Mouse (Mus musculus): ENCODE measurements around the gene Tmem156.
"Not testable (repeated sequence)": the region's sequence is repeated elsewhere in the genome, so short reads cannot be mapped to it uniquely, and the experiment has no call there.

The Tmem156 gene

GRCm38 (mm10) chr5:65091921-65092320, at the start of gene Tmem156:
TSS of gene Tmem156 (minus strand) at chr5:65092132.
- DNase-seq (ENCODE audit: low spot score in 2 of 2) = no peak

GRCm38 (mm10) chr5:65141242-65141641, 49.3 kb upstream of the Tmem156 start:
- no peak for DNase-seq (ENCODE audit: low spot score in 2 of 2)

DNA sequence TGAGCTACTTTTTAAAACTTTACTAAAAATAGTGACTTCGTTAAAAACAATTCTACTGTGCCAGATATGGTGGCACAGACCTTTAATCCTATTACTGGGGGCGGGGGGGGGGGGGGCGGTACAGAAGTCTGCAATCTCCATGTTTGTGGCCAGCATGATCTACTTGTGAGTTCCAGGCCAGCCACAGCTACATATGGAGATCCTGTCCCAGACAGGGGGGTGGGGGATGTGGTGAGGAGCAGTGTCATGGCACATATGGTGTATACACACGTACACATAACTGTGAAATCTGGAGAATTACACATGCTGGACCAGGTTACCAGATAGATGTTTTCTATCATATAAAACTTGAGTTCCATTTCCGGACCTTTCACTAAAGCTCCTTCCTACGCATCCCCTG, 45.1 kb upstream of the Tmem156 start:
- no peak for DNase-seq (ENCODE audit: low spot score in 2 of 2)

- no peak for DNase-seq (ENCODE audit: low spot score in 2 of 2)
These were observed 44.2 kb upstream of the Tmem156 start for GRCm38 (mm10) chr5:65136159-65136558.

- no peak for DNase-seq (ENCODE audit: low spot score in 2 of 2)
These were observed 39.4 kb upstream of the Tmem156 start for GRCm38 (mm10) chr5:65131211-65131879.

DNA sequence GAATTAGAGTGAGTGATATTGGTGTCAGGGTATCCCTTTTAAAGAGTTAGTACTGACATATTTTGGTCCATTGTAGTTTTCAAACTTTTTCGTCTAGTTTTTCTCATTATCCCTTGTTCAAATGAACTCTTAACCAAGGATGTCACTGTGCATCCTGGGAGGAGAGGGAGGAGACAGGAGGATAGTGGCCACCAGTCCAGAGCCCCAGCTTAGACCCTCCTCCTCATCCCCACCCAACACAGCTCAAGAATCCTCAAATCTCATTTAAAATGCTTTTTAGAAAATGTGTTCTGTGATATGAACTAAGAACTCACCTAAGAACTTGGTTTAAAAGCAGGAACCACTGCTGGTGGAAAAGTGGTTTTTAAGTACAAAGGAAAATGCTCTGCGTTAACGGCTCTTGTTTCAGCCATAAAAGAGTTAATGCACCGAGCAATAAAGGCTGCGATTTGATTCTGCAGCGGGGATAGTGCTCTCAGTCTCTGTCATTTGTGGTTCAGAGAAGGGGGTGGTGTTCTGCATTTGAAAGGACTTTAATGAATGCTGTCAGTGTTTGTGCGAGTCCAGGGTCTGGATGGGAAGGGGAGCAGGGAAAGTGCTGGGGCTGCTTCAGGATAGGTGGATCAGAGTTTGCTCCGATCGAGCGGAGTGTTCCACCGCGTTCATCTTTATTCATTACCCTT, 38.7 kb upstream of the Tmem156 start:
- DNase-seq (ENCODE audit: low spot score in 2 of 2) = no peak

- DNase-seq (ENCODE audit: low spot score in 2 of 2) = no peak
These were observed 36.5 kb upstream of the Tmem156 start for GRCm38 (mm10) chr5:65128481-65128880.

GRCm38 (mm10) chr5:65126137-65126536, 34.2 kb upstream of the Tmem156 start:
- DNase-seq (ENCODE audit: low spot score in 2 of 2) = no peak

- DNase-seq (ENCODE audit: low spot score in 2 of 2) = no peak
These were observed 30.7 kb upstream of the Tmem156 start for GRCm38 (mm10) chr5:65122616-65123015.

GRCm38 (mm10) chr5:65119918-65120317, 28.0 kb upstream of the Tmem156 start:
- no peak for DNase-seq (ENCODE audit: low spot score in 2 of 2)

DNA sequence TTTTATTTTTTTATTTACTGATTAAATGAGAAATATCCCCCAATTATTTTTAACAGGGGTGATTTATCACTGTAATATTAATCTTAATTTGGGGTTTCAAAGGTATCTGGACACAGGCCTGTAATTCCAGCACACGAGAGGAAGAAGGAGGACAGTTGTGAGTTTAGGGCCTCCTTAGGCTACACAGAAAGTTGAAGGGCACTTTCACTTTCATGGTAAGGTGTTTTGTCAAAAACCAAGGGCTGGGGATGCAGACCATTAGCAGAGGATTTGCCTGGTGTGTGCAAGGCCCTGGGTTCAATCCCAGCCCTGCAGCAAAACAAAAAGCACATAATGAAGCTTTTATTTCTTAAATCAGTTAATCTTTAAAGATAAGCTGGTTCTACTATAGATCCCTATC, 27.6 kb upstream of the Tmem156 start:
- no peak for DNase-seq (ENCODE audit: low spot score in 2 of 2)

GRCm38 (mm10) chr5:65116789-65117188, 24.9 kb upstream of the Tmem156 start:
- no peak for DNase-seq (ENCODE audit: low spot score in 2 of 2)

GRCm38 (mm10) chr5:65113323-65113722, 21.4 kb upstream of the Tmem156 start:
- no peak for DNase-seq (ENCODE audit: low spot score in 2 of 2)

DNA sequence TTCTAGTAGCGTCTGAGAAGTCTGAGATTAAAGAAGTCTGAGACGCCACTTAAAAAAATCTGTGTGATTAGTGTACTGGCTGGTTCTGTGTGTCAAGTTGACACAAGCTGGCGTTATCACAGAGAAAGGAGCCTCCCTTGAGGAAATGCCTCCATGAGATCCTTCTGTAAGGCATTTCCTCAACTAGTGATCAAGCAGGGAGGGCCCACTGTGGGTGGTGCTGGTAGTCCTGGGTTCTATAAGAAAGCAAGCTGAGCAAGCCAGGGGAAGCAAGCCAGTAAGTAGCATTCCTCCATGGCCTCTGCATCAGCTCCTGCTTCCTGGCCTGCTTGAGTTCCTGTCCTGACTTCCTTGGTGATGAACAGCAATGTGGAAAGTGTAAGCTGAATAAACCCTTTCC, 20.3 kb upstream of the Tmem156 start:
- not testable (repeated sequence) for DNase-seq (ENCODE audit: low spot score in 2 of 2)

GRCm38 (mm10) chr5:65107773-65108432, 16.0 kb upstream of the Tmem156 start:
- DNase-seq (ENCODE audit: low spot score in 2 of 2) = no peak

DNA sequence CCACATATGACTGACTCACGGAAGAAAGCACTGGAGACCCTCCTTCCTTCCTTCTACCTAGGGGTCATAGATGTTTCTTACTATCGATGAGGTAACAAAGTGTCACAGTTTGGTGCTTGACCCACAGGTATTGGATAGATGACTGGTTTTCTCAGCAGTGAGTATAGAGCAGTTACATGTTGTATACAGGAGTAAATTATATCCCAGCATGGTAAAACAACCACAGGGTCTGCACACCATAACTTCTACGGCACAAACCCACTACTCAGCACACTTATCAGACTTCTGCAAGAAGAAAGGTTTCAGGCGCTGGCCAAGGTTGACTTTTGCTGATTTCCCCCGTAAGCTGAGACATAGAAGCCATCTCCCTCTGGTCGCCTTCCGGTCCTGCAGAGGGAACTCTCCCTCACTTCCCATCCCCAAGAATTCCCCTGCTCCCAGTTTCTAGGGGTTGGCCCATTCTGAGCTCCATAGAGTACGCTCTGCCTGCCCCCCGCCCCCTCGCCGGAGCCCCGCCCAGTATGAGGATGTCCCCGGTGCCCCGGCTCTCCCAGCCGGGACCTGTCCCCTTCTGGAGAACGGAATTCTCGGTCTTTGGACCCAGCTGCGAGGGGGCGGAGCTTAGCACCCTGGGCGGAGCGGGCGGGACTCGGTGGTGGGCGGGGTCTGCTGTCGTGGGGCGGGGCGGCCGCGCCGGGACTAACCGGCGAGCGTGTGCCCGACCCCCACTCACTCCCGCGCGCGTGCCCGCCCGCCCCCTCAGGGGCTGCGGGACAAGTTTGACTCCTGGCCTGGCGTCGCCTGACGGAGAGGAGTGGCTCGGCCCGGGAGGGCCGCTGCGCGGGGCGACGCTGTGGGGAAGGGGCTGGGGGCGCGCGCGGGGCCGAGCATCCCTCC, 15.2 kb upstream of the Tmem156 start, which contains the start of gene Klhl5:
Gene Klhl5 (plus strand): TSS at position 664 of the 897 bp plus-strand sequence.
- DNase-seq (ENCODE audit: low spot score in 2 of 2) = peak; percentile 72 to 73

DNA sequence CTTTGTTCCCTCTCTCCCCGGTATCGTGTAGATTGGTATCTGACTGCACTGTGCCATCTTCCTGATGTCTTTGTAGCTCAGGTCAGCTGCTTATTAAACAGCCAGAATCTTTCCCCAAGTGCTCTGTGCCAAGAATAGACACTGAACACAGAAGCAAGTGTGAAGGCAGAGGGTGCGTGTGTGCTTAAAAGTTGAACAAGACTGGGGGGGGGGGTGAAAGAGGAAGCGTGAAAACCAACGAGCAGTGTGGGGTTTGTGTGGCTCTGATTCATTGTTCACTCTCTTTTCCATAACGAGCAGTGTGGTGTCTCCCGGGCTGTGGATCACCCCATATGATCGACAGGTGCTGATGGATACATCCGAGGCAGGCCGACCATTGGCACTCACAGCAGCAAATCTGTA, 10.7 kb upstream of the Tmem156 start:
- no peak for DNase-seq (ENCODE audit: low spot score in 2 of 2)

DNA sequence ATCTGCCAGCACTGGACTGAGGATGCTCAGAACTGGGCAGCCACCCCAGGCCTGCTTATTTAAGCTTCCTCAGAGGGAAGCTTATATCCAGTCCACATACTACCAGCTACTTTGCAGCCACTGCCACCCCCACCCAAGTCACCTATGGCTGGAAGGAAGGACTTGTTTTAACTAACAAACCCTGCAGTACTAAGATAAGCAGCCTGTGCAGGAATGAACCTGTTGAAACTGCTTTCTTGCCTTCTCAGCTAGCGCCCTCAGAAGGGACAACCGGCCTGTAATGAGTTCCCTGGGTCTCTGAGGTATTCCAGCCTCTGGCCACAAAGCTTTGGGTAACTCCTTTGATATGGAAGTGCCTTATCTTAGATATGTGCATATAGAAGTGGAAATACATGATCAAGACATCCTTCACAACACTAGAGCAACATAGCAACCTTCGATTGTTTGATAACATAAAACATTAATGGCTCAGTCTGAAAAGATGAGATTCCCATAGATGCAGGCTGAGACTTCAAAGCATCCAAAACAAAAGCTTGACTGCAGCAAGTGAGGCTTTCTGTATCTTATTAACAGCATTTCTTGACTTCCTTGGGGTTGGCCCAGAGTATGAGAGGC, 10.2 kb upstream of the Tmem156 start:
- no peak for DNase-seq (ENCODE audit: low spot score in 2 of 2)

GRCm38 (mm10) chr5:65101621-65102020, 9.7 kb upstream of the Tmem156 start:
- no peak for DNase-seq (ENCODE audit: low spot score in 2 of 2)

DNA sequence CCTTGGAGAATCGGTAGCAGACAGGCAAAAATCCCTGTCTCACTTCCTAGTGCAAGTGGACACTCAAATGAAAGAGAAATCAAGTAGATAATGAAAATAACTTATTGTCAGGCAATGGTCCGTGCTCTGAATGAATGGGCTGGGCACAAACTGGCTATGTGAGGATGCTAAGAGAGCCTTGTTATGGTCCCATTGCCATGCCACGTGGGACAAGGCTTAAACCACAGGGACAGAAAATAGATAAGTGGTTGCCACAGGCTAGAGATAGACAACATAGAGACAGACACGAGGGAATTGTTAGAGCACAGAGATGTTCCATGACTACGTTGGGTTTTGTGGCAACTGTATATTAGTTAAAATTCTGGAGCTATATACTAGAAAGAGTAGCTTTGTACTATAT, 9.3 kb upstream of the Tmem156 start:
- DNase-seq (ENCODE audit: low spot score in 2 of 2) = no peak

- DNase-seq (ENCODE audit: low spot score in 2 of 2) = no peak
These were observed 8.1 kb upstream of the Tmem156 start for GRCm38 (mm10) chr5:65100002-65100401.
